Mouse (Mus musculus) naive thymus-derived CD4-positive, alpha-beta T cell, adult 5 months (primary cell): ENCODE results near the gene Gm29106. TPM values are rescaled to one million over a fixed set of nuclear protein-coding genes. Genes with fewer than 3 reads are reported as not detected.

ENCODE experiments used
- polyA plus RNA-seq: library from polyadenylated mRNA; unstranded; fragments of 100-300 nt; shearing (Covaris generic); gene quantifications from one replicate; pipeline ENCODE4 v1.2.1, GENCODE M21; 2017

Gene Gm29106
- polyA plus RNA-seq = not detected

GRCm38 (mm10) chr1:118176242-118176641 is at the start of gene Gm29106:
TSS of gene Gm29106 (plus strand) at chr1:118176542.

Other genes starting within 250 kb of the Gm29106 start
- gene Gm28168, start 248.5 kb upstream of the Gm29106 start, polyA plus RNA-seq = not detected
- not detected for gene Gm7145, start 210.6 kb upstream of the Gm29106 start, polyA plus RNA-seq
- gene Tsn, start 135.2 kb downstream of the Gm29106 start, polyA plus RNA-seq = 164 TPM
- gene Nifk, start 145.3 kb downstream of the Gm29106 start, polyA plus RNA-seq = 76.1 TPM
- 29.9 TPM for gene Clasp1, start 212.5 kb downstream of the Gm29106 start, polyA plus RNA-seq